Mouse (Mus musculus): ENCODE results near the gene Olfr205.
"Not testable (repeated sequence)": the region's sequence is repeated elsewhere in the genome, so short reads cannot be mapped to it uniquely, and the experiment has no call there.

The Olfr205 gene

DNA sequence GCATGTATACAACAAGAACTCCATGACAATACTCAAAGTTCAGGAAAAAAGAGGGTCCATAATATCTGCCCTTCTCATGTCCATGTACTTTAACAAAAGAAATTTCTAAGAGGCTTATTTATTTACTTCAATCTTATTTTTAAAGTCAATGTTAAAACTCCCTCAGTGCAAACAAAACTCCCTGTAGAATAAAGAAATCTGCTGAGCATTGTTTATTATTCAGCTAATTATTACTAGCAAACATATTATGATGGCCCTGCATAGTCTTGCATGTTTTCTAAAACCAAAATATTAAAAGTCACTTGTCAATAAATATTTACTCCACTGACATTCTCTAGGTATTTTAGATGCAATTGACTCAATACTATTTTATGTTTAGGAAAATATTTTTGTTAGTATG, at the start of gene Olfr205:
Gene Olfr205, minus strand, starts transcription at position 101 of the 400 bp plus-strand sequence.
- no peak for DNase-seq

DNA sequence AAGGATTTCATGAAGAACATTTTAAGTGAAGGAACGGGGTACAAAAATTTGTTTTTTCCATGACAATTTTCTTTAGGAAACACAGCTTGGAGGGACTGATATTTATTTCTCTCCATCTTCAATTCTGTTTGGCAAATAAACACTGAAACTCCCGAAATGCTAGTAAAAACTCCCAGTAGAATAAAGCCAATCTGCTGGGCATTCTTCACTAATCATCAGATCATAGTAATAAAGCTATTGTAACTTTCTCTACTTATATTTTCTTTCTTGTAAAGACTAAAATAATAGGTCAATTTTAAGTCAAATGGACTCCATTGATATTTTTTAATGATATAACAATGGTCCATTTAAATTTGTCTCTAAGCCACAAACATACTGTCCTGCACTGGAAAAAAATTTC, 33.0 kb upstream of the Olfr205 start, which contains the start of gene Olfr209:
Gene Olfr209, minus strand, starts transcription at position 101 of the 400 bp plus-strand sequence.
- no peak for DNase-seq

GRCm38 (mm10) chr16:59349146-59349545, 18.2 kb upstream of the Olfr205 start, which contains the start of gene Olfr206:
Olfr206 (minus strand) TSS chr16:59349246.
- DNase-seq, result no peak

DNA sequence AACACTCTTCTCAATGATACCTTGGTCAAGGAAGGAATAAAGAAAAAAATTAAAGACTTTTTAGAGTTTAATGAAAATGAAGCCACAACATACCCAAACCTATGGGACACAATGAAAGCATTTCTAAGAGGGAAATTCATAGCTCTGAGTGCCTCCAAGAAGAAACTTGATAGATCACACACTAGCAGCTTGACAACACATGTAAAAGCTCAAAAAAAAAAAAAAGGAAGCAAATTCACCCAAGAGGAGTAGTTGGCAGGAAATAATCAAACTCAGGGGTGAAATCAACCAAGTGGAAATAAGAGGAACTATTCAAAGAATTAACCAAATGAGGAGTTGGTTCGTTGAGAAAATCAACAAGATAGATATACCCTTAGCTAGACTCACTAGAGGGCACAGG, 7.7 kb downstream of the Olfr205 start:
- not testable (repeated sequence) for DNase-seq

GRCm38 (mm10) chr16:59318148-59318547, 12.8 kb downstream of the Olfr205 start, which contains the start of gene Olfr204:
Olfr204 (minus strand) TSS chr16:59318248.
- no peak for DNase-seq

- DNase-seq, result no peak
These were observed 32.4 kb downstream of the Olfr205 start, which contains the start of gene Olfr203 for GRCm38 (mm10) chr16:59298581-59298980. Olfr203 (plus strand) TSS chr16:59298881.

DNA sequence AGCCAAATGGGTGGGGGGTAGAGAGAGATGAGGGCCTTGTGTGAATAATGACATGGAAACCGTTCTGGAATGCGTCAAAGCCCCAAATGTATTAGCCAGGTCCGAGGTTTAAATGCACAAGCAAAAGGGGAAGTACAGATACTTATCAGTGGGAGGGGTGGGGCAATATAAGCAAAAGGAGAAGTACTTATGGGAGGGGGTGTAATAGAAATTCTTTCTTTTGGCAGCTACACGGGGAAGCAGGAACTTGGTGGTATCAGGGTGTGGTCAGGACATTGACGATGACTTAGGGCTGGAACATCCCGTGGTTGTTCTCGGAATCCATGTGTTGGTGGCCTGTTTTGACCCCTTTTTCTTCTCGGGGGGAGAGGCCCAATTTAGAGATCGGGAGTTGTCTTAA, 43.4 kb downstream of the Olfr205 start:
- not testable (repeated sequence) for DNase-seq

DNA sequence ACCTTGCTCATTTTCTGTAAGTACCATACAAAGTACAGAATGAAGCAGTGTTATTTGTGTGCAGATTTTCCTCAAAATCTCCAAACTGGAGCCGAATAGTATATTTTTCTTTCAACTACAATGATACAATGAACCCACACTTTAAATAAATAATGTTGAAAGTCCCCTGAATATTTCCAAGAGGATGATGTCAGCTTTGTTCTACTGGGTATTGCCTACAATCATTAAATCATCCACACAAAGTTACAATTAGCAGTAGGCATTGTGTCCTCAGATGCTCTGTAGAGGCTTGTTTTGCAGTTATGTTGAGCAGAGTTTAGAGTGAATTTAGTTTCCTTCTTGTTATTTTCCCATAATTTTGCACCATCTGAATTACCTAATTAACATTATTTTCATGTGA, 44.2 kb downstream of the Olfr205 start, which contains the start of gene Olfr202:
Gene Olfr202, minus strand, starts transcription at position 101 of the 400 bp plus-strand sequence.
- DNase-seq, result no peak

- DNase-seq, result no peak
These were observed 47.5 kb downstream of the Olfr205 start for GRCm38 (mm10) chr16:59283476-59283875.

DNA sequence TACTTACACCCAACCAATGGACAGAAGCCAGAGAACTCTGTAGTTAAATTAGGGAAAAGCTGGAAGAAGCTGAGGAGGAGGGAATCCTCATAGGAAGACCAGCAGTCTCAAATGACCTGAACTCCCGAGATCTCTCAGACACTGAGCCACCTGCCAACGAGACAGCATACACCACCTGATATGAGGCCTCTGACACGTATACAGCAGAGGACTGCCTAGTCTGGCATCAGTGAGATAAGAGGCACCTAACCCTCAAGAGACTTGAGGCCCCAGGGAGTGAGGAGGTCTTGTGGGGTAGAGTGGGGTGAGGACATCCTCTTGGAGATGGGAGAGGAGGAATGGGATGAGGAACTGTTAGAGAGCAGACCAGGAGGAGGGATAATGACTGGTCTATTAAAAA, 50.4 kb downstream of the Olfr205 start:
- DNase-seq, result no peak

All from thymus, postnatal 36 days (tissue).